ENCODE assay signal across 29 mouse cellular contexts in the genomic region with DNA sequence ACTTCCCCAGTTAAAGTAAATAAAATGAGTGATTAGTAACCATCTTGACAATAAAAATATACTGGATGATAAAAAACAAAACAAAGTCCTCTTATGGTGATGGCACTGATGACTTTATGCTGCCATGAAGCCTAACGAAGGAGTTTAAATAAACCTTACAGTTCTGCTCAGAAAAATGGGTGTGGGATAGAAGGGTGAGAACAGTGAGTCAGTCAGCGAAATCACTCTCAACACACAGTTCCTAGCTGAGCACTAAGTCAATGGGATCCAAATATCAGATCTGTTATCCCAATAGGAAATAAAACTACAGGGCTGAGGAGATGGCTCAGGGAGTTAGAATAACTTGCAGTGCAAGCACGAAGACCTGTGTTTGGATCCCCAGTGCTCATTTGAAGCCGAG.
"Had no signal": no experiment of that assay in that cellular context is flagged by ENCODE, and none has a peak within 500 bp of the region (broad histone marks: within the 10 kb centered on the region; RNA-seq: fewer than 3 reads in every experiment).

No protein-coding gene starts in this region.

- H3K27ac ChIP-seq: embryonic facial prominence, embryonic 10.5 days; embryonic facial prominence, embryonic 12.5 days; embryonic facial prominence, embryonic 13.5 days; embryonic facial prominence, embryonic 15.5 days; forebrain, embryonic 10.5 days; forebrain, embryonic 12.5 days; forebrain, embryonic 13.5 days; forebrain, embryonic 15.5 days; gastrocnemius, adult 2 months; heart, adult 2 months; heart, embryonic 10.5 days had no signal

- DNase-seq: cerebellum, adult 8-10 months; cerebellum, adult 9-10 months; cerebellum, adult 9-11 months; cerebellum, postnatal 10 days; cerebellum, postnatal 14 days; cerebellum, postnatal 25 days; cerebellum, postnatal 36 days; embryo, embryonic 11 days; forebrain, postnatal 0 days; gastrocnemius, adult 2 months; gastrocnemius, postnatal 10 days; gastrocnemius, postnatal 14 days; gastrocnemius, postnatal 25 days; gastrocnemius, postnatal 36 days; heart, adult 11 months; heart, adult 18-20 months; heart, adult 2 months had no signal

- ATAC-seq: forebrain, embryonic 13.5 days; forebrain, embryonic 14.5 days; forebrain, embryonic 15.5 days; forebrain, embryonic 16.5 days; forebrain, postnatal 0 days had no signal

- H3K4me3 ChIP-seq: embryonic facial prominence, embryonic 10.5 days; embryonic facial prominence, embryonic 12.5 days; embryonic facial prominence, embryonic 13.5 days; embryonic facial prominence, embryonic 15.5 days; erythroblast, embryonic 14.5 days; forebrain, embryonic 10.5 days; forebrain, embryonic 12.5 days; forebrain, embryonic 13.5 days; forebrain, embryonic 15.5 days; gastrocnemius, adult 2 months; heart, adult 2 months; heart, embryonic 10.5 days had no signal

- H3K4me1 ChIP-seq: embryonic facial prominence, embryonic 10.5 days; embryonic facial prominence, embryonic 12.5 days; embryonic facial prominence, embryonic 13.5 days; embryonic facial prominence, embryonic 15.5 days; forebrain, embryonic 10.5 days; forebrain, embryonic 12.5 days; forebrain, embryonic 13.5 days; forebrain, embryonic 15.5 days; heart, embryonic 10.5 days had no signal
